Mouse (Mus musculus) liver, adult 2 months (tissue): ENCODE results near the gene Idh2. TPM values are rescaled to one million over a fixed set of nuclear protein-coding genes. Genes with fewer than 3 reads are reported as not detected.
"Not testable (repeated sequence)": the region's sequence is repeated elsewhere in the genome, so short reads cannot be mapped to it uniquely, and the experiment has no call there.

Experiments used
- DNase-seq: peaks from one replicate; pipeline ENCODE4 v3.0.0-alpha.2; 2011; ENCODE audit warnings: low read depth, low spot score; ENCODE audit errors: extremely low read depth
- H3K27ac ChIP-seq: fragments of 200-500 bp; replicated peaks from 2 replicates; pipeline ENCODE4 v1.5.1; 2012; ENCODE audit warnings: low read depth, mild to moderate bottlenecking, control low read depth, inconsistent platforms, low read length; ENCODE audit not compliant: insufficient read depth
- H3K27me3 ChIP-seq: fragments of 200-500 bp; 2 replicates; pipeline ENCODE4 v1.6.1; 2012; ENCODE audit warnings: mild to moderate bottlenecking, moderate library complexity, low read length, inconsistent platforms; ENCODE audit not compliant: control insufficient read depth, insufficient read depth
- H3K36me3 ChIP-seq: fragments of 200-500 bp; 2 replicates; pipeline ENCODE4 v1.6.1; 2012; ENCODE audit warnings: low read length, inconsistent platforms; ENCODE audit not compliant: control insufficient read depth, insufficient read depth
- H3K4me1 ChIP-seq: fragments of 200-500 bp; 2 replicates; pipeline ENCODE4 v1.6.1; 2011; ENCODE audit warnings: low read length; ENCODE audit not compliant: control insufficient read depth, insufficient read depth
- H3K4me3 ChIP-seq: fragments of 200-500 bp; 2 replicates; pipeline ENCODE4 v1.5.1; 2011; ENCODE audit warnings: low read depth, mild to moderate bottlenecking, control low read depth, low read length, moderate library complexity; ENCODE audit not compliant: insufficient read depth
- H3K79me2 ChIP-seq: fragments of 200-500 bp; 2 replicates; pipeline ENCODE4 v1.6.1; 2012; ENCODE audit warnings: inconsistent platforms, mild to moderate bottlenecking, low read length, moderate library complexity; ENCODE audit not compliant: control insufficient read depth, insufficient read depth
- H3K9ac ChIP-seq: fragments of 200-500 bp; 2 replicates; pipeline ENCODE4 v1.6.1; 2012; ENCODE audit warnings: low read depth, mild to moderate bottlenecking, control low read depth, inconsistent platforms, low read length
- CTCF ChIP-seq: fragments of 200-500 bp; IDR thresholded peaks from 2 replicates; pipeline ENCODE4 v1.5.1; 2011; ENCODE audit warnings: low read depth, low read length, control low read depth
- POLR2A ChIP-seq: fragments of 200-500 bp; IDR thresholded peaks from 2 replicates; pipeline ENCODE4 v1.6.1; 2011; ENCODE audit warnings: low read length, control low read depth; ENCODE audit not compliant: insufficient read depth; ENCODE audit errors: extremely low read depth
- WGBS: fragments of 180-500 bp; shearing (Covaris S2); methylation state at CpG from one replicate; pipeline ENCODE4 v1.1.7; 2018; 5-methylcytosine and 5-hydroxymethylcytosine counted together
- polyA plus RNA-seq: library from polyadenylated mRNA; depleted of rRNA; stranded (reverse); fragments of >200 nt; gene quantifications from 2 replicates; pipeline ENCODE4 v1.2.3, GENCODE M21; 2012
- total RNA-seq: library from RNA; depleted of rRNA; stranded (reverse); fragments of >200 nt; gene quantifications from 2 replicates; pipeline ENCODE4 v1.2.3, GENCODE M21; 2014

Idh2 gene
- total and polyA plus RNA-seq, 2 experiments, result 163 to 177 TPM

DNA sequence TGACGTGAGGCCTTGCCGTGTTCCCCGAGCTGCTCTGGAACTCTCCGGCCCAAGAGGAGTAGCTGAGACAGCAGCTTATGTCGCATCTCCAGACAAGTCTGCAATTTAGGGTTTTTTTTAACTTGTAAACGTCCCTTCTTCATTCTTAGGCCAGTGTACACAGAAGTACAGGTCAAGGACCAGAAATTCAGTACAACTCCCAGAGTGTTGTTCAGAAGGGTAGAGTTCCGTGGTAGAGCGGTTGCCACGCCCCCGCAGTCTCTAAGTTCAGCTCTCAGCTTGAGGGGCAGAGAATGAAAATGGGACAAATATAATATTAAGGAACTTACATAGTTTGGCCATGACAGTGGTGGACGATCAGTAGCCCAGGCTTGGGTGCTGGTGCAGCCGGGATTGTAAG lies 59.4 kb downstream of the Idh2 start:
- TF ChIP-seq CTCF, result no peak
- TF ChIP-seq POLR2A, result no peak
- 23% methylated on average over 12 of the region's 12 CpGs for WGBS
- no peak overlapping the region for H3K9ac ChIP-seq

DNA sequence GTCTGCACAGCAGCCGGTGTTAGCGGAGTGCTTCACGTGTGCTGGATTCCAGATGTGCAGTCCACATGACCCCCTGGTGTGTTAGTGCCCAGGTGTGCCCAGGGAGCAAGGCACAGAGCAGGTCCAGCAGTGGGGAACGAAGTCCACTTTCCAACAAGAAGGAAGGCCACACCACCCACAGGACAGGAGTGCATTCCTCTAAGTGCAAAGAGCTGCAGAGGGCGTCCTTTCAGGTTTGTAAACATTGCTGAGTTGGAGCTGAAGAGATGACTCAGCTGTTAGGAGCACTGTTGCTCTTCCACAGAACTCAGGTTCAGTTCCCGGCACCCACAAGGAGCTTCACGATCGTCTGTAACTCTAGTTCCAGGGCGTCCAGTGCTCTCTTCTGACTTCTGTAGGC lies 62.0 kb downstream of the Idh2 start:
- no peak for TF ChIP-seq POLR2A
- TF ChIP-seq CTCF, result no peak
- Histone ChIP-seq H3K9ac (no peak overlapping the region), H3K27me3 (no peaks in the 10 kb centered on the region), H3K36me3 (no peaks in the 10 kb centered on the region), H3K27ac (peak overlapping the region; percentile 82), H3K79me2 (peaks cover 14% of the 10 kb centered on the region; the same call in 1 of the 2 replicates), H3K4me1 (peaks cover 39% of the 10 kb centered on the region), H3K4me3 (no peak overlapping the region)
- DNase-seq, result peak; percentile 84
- 23% methylated on average over 9 of the region's 9 CpGs for WGBS

More for the DNA sequence above, 59.4 kb downstream of the Idh2 start:
- Histone ChIP-seq H3K27me3 (no peaks in the 10 kb centered on the region), H3K4me3 (no peak overlapping the region), H3K4me1 (peaks cover 51% of the 10 kb centered on the region), H3K36me3 (no peaks in the 10 kb centered on the region), H3K79me2 (peaks cover 25% of the 10 kb centered on the region), H3K27ac (peak overlapping the region; percentile 95)
- DNase-seq, result peak; percentile 74

DNA sequence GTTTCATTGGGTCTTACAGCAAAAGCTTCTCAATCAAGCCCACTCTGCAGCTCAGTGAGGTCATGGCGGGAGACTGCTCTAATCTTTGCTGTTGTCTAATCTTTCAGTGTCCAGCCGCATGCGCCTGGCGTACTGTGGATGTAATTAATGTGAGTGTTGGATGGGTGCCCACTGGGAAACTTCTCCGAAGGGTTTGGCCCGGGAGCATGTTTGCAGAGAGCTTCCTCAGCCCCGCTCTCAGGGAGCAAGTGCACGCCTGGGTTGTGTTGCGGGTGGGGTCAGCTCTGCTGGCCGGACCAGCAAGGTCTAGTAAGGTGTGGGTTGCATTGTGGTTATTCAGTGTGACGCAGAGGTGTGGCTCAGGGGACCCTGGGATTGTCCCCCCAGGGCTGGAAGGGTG lies 62.9 kb downstream of the Idh2 start:
- peaks cover 14% of the 10 kb centered on the region; the same call in 1 of the 2 replicates for H3K79me2 ChIP-seq
- H3K4me1 ChIP-seq, result peaks cover 44% of the 10 kb centered on the region
- no peak for TF ChIP-seq CTCF
- TF ChIP-seq POLR2A, result no peak
- WGBS, result 9% methylated on average over 11 of the region's 11 CpGs
- peak overlapping the region; percentile 14; the same call in 1 of the 2 replicates for H3K4me3 ChIP-seq
- peak overlapping the region; percentile 82 for H3K27ac ChIP-seq
- H3K27me3 ChIP-seq, result no peaks in the 10 kb centered on the region
- no peaks in the 10 kb centered on the region for H3K36me3 ChIP-seq
- peak; percentile 49 for DNase-seq
- H3K9ac ChIP-seq, result peak overlapping the region; percentile 43

DNA sequence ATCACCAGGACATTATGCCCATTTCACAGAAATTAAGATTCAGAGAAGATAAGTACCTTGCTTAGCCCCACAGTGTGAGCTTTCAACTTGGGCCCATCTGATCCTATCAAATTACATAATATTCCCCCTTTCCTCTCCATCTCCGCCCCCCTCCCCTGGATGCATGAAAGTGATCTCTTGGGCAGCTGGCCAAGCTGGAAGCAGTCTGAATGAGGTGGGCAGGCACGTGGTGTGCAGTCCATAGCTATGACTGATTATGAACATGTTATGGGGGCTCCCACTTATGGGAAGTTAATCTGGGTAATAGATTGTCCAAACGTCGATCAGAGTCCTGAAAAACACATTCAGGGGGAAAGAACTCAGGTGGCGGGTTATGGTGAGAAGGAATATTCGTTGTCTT lies 63.4 kb downstream of the Idh2 start:
- Histone ChIP-seq H3K79me2 (peaks cover 18% of the 10 kb centered on the region; the same call in 1 of the 2 replicates), H3K9ac (no peak overlapping the region), H3K4me3 (no peak overlapping the region), H3K27me3 (no peaks in the 10 kb centered on the region), H3K27ac (peak overlapping the region; percentile 12; the same call in 1 of the 2 replicates), H3K36me3 (no peaks in the 10 kb centered on the region), H3K4me1 (peaks cover 44% of the 10 kb centered on the region)
- TF ChIP-seq POLR2A (no peak), CTCF (no peak)
- 54% methylated on average over 6 of the region's 6 CpGs for WGBS
- DNase-seq, result no peak

DNA sequence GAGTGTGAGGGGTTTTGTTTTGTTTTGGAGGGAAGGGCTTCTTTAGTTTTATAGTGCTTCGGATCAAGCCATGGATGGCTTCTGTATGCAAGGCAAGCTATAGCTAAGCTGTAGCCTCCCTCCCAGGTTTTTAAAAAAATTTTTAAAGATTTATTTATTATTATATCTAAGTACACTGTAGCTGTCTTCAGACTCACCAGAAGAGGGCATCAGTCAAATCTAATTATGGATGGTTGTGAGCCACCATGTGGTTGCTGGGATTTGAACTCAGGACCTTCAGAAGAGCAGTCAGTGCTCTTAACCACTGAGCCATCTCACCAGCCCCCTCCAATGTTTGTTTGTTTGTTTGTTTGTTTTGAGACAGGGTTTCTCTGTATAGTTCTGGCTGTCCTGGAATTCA lies 64.8 kb downstream of the Idh2 start:
- not testable (repeated sequence) for H3K9ac ChIP-seq, H3K4me3 ChIP-seq, H3K36me3 ChIP-seq, DNase-seq, H3K27me3 ChIP-seq
- peaks cover 30% of the 10 kb centered on the region for H3K4me1 ChIP-seq
- H3K27ac ChIP-seq, result 0 out of 2 replicates have a peak overlapping the region, but pooled peaks have one; percentile 80
- WGBS, result 75% methylated on average over 1 of the region's 1 CpGs
- H3K79me2 ChIP-seq, result peaks cover 20% of the 10 kb centered on the region; the same call in 1 of the 2 replicates

DNA sequence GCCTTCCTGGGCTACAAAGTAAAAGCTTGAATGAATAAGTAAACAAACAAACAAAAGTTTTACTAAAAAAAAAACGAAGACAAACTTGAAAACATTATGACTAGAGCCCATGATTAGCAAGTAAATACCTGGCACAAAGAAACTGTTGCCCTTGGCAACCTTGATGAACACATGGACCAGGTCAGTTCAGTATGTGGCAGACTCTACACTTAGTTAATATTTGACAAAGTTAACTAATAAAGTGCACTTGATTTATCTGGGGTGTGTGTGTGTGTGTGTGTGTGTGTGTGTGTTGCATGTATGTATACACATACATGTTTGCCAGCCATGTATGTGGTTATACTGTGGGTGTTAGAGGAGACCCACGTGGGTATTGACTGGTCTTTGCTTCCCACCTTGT lies 65.4 kb downstream of the Idh2 start:
- H3K79me2 ChIP-seq, result peaks cover 26% of the 10 kb centered on the region; the same call in 1 of the 2 replicates

More for the DNA sequence above, 65.4 kb downstream of the Idh2 start:
- H3K4me1 ChIP-seq, result peaks cover 30% of the 10 kb centered on the region
- peak overlapping the region; percentile 42; the same call in 1 of the 2 replicates for H3K9ac ChIP-seq
- peak; percentile 94 for DNase-seq
- H3K4me3 ChIP-seq, result no peak overlapping the region
- H3K27me3 ChIP-seq, result no peaks in the 10 kb centered on the region
- WGBS, result 14% methylated on average over 2 of the region's 2 CpGs
- TF ChIP-seq CTCF, result no peak
- TF ChIP-seq POLR2A, result no peak
- peak overlapping the region; percentile 80 for H3K27ac ChIP-seq
- no peaks in the 10 kb centered on the region for H3K36me3 ChIP-seq
